Mouse (Mus musculus) ovary, postnatal 14 days (tissue): ENCODE measurements around the gene Pde4b.
A peak's percentile ranks its signal among the peaks of the same experiment; 100 is the strongest.

Experiments used
- DNase-seq: peaks from one replicate; pipeline ENCODE4 v3.0.0; 2022; ENCODE audit warnings: low spot score

The Pde4b gene

DNA sequence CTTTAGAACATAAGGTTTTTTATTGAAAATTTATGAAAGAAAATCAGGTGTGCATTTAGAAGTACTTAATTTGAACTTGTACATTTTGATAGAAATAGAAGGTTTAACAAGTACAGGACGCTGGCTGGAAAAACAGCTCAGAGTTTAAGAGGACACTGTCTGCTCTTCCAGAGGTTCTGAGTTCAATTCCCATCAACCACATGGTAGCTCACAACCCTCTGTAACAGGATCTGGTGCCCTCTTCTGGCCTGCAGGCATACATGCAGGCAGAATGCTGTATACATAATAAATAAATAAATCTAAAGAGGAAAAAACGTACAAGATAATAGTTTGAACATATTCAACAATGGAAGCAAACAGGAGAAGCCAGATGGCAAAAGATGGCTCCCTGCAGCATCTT, 420.4 kb downstream of the Pde4b start:
- DNase-seq, result no peak

GRCm38 (mm10) chr4:102510061-102510460, 422.7 kb downstream of the Pde4b start:
- DNase-seq, result no peak

DNA sequence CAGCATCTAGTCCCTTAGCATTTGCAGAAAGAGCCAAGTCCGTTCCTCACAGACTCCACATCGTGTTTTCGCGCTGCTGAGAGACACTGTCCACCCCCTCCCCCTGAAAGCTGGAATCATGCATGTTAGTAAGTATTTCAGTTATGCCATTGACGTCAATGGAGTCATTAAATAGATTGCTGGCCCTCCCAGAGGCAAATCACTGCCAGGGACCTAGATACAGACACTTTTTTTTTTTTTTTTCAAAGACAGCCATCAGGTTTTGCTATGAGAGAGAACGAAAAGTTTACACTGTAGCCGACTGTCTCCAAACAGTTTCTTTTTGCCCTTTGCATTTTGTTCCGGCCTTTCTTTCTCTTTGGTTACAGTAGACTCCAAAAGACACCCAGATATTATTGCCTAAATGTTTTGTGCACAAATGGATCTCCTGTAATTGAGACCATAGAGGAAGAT, 423.6 kb downstream of the Pde4b start:
- peak; percentile 47 for DNase-seq

- DNase-seq, result peak; percentile 5
Observed at GRCm38 (mm10) chr4:102511511-102511910, 424.2 kb downstream of the Pde4b start.

DNA sequence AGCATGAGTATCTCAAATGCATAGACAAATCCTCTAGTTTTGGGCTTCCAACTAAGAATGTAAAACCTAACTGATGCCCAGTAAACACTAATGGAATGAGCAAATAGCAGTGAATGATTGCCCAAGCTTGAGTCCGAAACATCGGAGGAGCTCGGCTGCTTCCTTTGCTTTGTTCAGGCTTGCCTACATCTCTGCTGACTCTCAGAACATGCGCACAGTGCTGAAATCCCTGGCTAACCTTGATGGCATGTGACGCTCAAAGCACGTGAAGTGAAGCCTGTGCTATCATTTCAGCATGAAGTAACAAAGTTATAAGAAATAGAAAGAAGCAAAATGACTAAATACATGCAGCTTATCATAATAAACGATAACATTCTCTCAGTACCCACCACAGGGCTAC, 425.6 kb downstream of the Pde4b start:
- DNase-seq, result no peak

DNA sequence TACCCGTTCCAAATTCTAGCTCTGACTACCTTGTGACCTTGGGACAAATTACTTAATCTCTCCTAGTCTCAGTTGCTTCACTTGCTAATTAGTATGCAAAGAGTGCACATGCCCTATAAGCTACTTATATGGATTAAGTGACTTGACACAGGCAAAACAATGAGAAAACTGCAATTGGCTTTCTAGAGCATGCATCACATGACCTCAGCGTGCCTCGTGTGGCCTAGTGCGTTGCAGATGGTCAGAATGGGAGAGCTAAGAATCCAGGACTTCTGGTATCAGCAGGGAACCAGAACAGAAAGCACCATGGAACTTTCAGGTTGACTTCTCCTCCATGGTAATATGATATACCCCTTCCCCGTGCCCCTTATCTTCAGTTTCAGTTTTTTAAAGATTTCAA, 426.2 kb downstream of the Pde4b start:
- DNase-seq, result no peak

DNA sequence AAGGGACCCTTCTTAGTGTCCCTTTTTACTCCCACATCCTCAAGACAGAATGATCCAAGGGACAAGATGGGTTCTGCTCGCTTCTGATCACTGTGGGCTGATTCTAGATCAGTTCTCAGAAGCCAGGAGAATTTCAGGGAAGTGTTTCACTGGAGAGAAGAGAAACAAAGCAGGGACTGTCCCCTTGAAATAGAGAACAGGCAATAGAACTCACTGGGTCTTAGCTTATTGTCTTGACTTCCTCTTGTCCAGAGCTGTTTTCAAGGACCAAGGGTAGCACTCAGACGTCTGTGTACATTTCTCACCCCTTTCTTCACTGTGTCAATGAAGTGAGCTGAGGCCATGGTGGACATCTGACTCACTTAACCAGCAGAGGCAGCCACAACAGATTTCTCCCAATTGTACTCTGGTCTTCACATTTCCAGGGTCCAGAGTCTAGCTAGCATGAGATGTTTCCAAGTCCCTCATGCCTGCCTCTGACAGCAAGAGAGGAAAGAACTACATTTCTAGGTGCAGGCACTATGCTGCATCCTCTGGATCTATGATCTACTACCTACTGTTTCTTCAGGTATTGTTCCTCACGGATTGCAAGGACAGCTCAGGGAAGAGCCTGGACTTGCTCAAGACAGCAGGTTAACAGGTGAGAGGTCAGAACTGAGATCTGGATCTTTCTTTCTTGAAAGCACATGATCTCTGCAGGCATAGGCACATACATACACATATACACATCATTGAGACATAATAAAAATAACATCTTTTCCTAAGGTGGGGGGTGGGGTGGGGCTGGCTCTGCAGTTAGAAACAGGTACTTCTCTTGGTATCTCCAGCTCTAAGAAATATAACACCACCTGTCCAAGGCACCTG, 427.9 kb downstream of the Pde4b start:
- DNase-seq, result no peak

DNA sequence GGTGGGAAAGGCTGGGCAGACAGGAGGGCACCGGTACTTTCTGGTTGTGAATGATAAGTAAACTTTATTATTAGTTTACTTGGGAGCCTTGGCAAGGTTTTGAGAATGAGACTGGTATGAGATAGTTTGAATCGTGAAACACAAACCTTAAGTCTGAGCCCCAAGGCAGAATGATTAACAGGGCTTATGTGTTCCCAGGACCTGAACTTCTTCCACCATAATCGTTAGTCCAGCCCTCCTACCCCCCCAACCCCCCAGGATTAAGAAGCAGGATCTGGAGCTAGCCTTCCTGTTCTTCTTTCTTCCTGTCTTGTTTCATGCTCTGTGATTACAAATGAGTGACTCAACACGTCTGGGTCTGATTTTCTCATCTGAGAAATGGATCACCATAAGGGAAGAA, 429.1 kb downstream of the Pde4b start:
- no peak for DNase-seq

DNA sequence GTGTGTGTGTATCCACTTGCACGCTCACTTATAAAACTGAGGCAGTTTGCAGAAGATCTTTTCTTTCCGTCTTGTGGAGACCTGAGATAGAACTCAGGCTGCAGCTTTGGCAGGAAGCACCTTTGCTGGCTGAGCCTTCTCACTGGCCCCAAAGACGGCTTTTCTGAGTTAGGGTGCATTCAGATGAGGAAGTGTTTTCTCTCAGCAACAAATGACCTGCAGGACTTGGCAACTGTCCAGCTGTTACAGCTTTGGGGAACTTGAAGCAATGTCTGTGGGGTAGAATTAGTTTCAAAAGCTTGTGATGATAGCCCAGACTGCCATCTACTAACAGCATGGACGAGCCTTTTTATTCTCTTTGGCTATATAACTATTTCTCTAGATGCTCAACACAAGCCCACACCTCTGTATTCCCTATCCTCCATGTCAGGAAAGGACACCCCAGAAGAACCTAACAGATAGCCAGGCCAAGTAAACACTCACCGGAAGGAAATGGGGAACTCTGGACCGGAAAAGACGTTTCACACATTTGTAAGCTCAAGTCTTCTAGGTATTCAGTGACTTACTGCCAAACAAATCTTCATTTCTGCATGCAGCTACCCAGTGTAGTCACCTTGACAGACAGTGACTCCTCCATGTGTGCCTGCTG, 429.8 kb downstream of the Pde4b start:
- DNase-seq, result no peak

DNA sequence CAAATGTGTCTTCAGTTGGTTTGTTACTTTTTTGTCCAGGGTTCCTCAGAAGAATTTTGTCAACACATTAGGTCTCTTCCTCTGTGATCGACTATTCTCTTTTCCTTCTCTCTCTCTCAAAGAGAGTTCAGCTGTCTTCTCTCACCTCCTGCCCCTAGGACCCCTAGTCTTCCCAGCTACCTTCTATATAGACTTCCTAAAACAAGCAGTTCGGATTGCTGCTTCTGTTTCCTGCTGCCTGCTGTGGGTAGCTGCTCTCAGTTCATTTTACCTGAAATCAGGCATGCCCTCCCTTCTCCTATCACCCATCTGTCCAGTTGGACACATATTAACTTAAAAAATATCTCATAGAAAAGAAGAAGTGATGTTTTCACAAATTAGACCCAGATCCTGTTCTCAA, 430.3 kb downstream of the Pde4b start:
- DNase-seq, result no peak

- no peak for DNase-seq
Observed at GRCm38 (mm10) chr4:102518341-102518740, 431.0 kb downstream of the Pde4b start.

DNA sequence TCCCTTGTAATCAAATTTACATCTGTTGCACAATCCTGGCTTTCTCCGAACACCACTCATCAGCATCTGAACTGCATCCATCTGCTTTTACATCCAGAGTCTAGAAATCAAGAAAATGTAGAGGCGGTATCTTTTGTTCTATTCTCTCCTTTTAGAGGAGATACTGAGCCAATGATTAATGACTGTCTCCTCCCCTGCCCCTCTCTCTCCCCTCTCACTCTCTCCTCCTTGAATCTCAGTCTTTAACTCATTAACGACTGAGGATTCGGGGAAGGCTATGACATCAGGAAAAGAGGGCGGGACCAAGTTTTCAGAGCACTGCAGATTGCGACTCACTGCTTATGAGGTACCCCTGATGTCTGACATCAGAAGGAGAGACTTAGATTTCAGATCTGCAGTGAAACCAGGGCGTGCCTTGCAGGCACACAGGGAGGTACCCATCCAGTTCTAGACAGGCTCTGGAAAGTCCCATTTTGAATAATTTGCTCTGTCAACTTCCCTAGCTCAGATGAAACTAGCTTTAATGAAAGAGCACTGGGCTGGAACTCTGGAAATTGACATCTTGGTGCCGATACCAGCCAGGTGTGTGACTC, 433.4 kb downstream of the Pde4b start:
- DNase-seq, result no peak

DNA sequence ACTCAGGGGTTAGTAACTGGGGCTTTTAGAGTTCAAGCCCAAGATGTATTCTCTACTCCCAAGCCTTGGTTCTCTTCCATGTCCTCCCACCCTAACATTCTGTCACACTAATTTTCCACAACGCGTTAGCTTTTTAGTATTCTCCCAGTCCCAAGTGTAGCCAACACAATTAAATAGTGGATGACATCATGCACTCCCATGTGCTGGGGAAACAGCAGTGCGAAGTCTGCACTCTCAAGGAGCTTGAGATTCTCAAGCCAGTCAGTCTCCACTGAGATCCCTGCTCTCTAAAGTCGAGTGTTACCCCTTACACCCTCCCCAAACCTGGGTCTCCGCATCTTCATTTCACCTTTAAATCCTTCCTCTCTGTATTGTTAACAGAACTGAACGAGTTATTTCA, 434.1 kb downstream of the Pde4b start:
- no peak for DNase-seq

DNA sequence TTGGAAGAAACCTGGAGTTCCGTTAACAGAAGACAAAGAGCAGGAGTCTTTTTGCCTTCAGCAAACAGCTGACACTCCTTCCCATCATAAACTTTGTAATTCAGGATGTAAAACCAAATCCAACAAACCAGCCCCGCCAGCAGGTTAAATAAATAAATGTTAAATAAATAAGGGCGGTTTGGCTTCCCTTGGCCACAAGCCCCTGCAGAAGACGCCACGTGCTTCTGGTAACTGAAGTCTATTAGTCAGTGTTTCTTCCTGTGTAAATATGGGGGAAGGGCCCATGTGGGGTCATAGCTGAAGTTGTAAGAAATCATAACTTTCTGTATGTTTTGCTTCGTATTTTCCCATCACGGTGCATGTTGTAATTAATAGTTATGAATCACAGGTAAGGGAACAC, 440.0 kb downstream of the Pde4b start:
- DNase-seq, result no peak

- DNase-seq, result no peak
Observed at GRCm38 (mm10) chr4:102530797-102531196, 443.5 kb downstream of the Pde4b start.

GRCm38 (mm10) chr4:102531729-102532128, 444.4 kb downstream of the Pde4b start:
- no peak for DNase-seq

GRCm38 (mm10) chr4:102533183-102534048, 446.1 kb downstream of the Pde4b start:
- DNase-seq, result no peak

DNA sequence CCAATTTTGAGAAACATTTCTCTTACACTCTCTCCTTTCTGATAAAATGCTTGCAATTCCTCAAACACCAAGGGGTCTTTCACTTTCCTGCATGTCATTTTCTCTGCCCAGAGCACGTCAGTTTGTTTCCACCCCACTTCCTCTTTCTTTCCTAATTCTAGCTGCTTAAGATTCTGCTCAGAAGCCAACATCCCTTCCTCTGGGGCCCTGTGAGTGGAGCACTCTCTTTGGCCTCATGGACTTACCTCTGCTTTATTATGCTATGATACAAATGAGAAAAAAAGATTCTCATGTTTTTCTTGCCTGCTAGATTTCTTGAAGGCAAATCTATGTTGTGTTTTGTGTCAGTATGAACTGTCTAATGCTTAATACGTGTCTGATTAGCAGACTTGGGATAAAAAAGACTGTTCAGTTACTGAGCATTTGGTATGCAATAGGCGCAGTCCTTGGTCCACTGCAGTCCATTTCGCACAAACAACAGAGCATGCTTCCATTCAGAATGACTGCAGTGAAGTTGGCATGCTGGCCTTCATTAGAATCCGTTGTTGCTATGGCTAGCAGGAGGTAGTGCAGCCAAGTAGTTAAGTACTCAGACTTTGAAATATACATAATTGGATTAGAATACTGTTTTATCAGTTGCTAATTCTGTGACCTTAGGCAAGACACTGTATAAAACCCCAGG, 446.8 kb downstream of the Pde4b start:
- no peak for DNase-seq

DNA sequence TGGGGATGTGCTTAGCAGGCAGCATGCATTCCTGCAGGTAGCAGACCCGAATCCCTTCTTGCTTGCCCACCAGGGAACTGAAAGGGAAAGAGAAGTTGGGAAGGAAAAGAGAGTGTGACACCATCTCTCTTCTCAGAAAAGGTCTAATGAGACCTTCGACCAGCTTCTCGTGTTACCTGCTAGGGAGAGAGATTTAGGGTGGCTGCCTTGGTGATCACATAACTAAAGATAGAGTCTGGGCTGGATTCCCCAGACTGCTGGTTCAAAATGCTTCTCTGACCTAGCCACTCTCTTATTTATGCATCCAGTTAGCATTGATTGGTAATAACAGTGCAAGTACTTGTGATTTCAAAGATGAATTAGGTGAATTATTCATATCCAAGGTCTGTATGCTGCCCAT, 448.5 kb downstream of the Pde4b start:
- DNase-seq, result no peak

DNA sequence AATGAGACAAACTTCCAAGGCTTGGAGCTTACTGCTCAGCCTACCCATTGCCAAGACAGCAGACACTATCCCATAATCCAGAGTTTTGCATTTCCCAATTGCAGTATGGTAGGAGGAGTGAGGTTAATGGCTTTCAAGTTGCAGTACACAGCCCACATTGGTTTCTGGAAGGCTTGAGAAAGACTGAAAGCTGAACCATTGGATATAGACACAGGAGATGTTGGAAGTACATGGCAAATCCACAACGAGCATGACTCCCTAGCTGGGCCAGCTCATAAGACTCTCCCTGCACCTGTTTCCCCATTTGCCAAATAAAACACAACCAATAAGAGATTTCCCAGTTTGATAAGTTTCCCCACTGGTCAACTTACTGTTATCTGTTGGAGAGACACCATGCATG, 450.9 kb downstream of the Pde4b start:
- no peak for DNase-seq

- DNase-seq, result no peak
Observed at GRCm38 (mm10) chr4:102538793-102539192, 451.4 kb downstream of the Pde4b start.
